8 mouse cellular contexts compared by ENCODE assay signal in genomic region chr8:109693146-109693900, GRCm38 (mm10). TPM values are rescaled to one million over a fixed set of nuclear protein-coding genes. Genes with fewer than 3 reads are reported as not detected.
A peak's percentile ranks its signal among the peaks of the same experiment; 100 is the strongest.
DNase-seq lines count a peak whose midpoint lies in the region; ATAC-seq lines count a peak whose summit lies in the region.

Gene Ist1, minus strand, starts transcription at chr8:109693260.

- 0% methylated on average over 56 of the region's 57 CpGs for WGBS in heart, embryonic 14.5 days
- under 1% methylated on average over 57 of the region's 57 CpGs for WGBS in liver, embryonic 13.5 days (ENCODE audit: insufficient replicate concordance)
- under 1% methylated on average over 57 of the region's 57 CpGs for WGBS in stomach, embryonic 16.5 days

- peak within 1 kb of the TSS; percentile 79 for H3K4me2 ChIP-seq in heart, embryonic 14.5 days (ENCODE audit: low read length)
- peak within 1 kb of the TSS; percentile 82 for H3K4me2 ChIP-seq in liver, embryonic 13.5 days
- H3K4me2 ChIP-seq in stomach, embryonic 16.5 days (ENCODE audit: low read depth, low read length), result peak within 1 kb of the TSS; percentile 90

- H3K4me1 ChIP-seq in heart, embryonic 14.5 days (ENCODE audit: control insufficient read depth in 2 of 2, insufficient read depth in 2 of 2, low read length in 2 of 2), result peaks cover 7 to 19% of the 10 kb centered on the region in 2 experiments
- H3K4me1 ChIP-seq in liver, embryonic 13.5 days (replicated peaks), result peaks cover 41% of the 10 kb centered on the region
- peaks cover 26% of the 10 kb centered on the region for H3K4me1 ChIP-seq in stomach, embryonic 16.5 days (ENCODE audit: control insufficient read depth, insufficient read depth, low read length)

- peak; percentile 96 for ATAC-seq in CD4-positive, CD25-positive, alpha-beta regulatory T cell, adult 4 months
- ATAC-seq in heart, embryonic 14.5 days (ENCODE audit: insufficient number of reproducible peaks, insufficient read depth, low FRiP score, low read depth), result peak; percentile 98
- peak; percentile 97 for ATAC-seq in liver, embryonic 13.5 days (ENCODE audit: low read depth)
- peak; percentile 99 for ATAC-seq in stomach, embryonic 16.5 days (ENCODE audit: insufficient read depth, low FRiP score)

- peak within 1 kb of the TSS; percentile 89 for H3K4me3 ChIP-seq in heart, embryonic 14.5 days (ENCODE audit: control insufficient read depth in 1 of 2, insufficient read depth in 1 of 2, low read depth in 1 of 2, low read length in 2 of 2)
- peak within 1 kb of the TSS; percentile 98 for H3K4me3 ChIP-seq in liver, embryonic 13.5 days (replicated peaks)
- H3K4me3 ChIP-seq in stomach, embryonic 16.5 days (replicated peaks; ENCODE audit: low read length), result peak within 1 kb of the TSS; percentile 71

- H3K36me3 ChIP-seq in heart, embryonic 14.5 days (ENCODE audit: control insufficient read depth, insufficient read depth, low read length), result no peaks in the 10 kb centered on the region
- H3K36me3 ChIP-seq in liver, embryonic 13.5 days, result peaks cover 6% of the 10 kb centered on the region; the same call in 1 of the 2 replicates
- H3K36me3 ChIP-seq in stomach, embryonic 16.5 days (ENCODE audit: control insufficient read depth, insufficient read depth, low read length), result no peaks in the 10 kb centered on the region

- no peaks in the 10 kb centered on the region for H3K27me3 ChIP-seq in heart, embryonic 14.5 days (ENCODE audit: control insufficient read depth, insufficient read depth, low read length)
- 0 out of 2 replicates have a peak, but pooled peaks cover 4% of the 10 kb centered on the region for H3K27me3 ChIP-seq in liver, embryonic 13.5 days
- H3K27me3 ChIP-seq in stomach, embryonic 16.5 days (ENCODE audit: control insufficient read depth, insufficient read depth, low read length), result no peaks in the 10 kb centered on the region

- H3K27ac ChIP-seq in heart, embryonic 14.5 days (replicated peaks in 1 of 2; ENCODE audit: control insufficient read depth in 1 of 2, insufficient read depth in 1 of 2, low read depth in 2 of 2, low read length in 2 of 2), result peak within 1 kb of the TSS; percentile 41 to 78
- H3K27ac ChIP-seq in liver, embryonic 13.5 days, result peak within 1 kb of the TSS; percentile 82
- peak within 1 kb of the TSS; percentile 87 for H3K27ac ChIP-seq in stomach, embryonic 16.5 days (ENCODE audit: low read length)

- H3K9ac ChIP-seq in heart, embryonic 14.5 days (ENCODE audit: low read length), result peak within 1 kb of the TSS; percentile 95
- H3K9ac ChIP-seq in liver, embryonic 13.5 days, result peak within 1 kb of the TSS; percentile 95
- peak within 1 kb of the TSS; percentile 85 for H3K9ac ChIP-seq in stomach, embryonic 16.5 days (ENCODE audit: low read length)

- DNase-seq in c-Kit-negative CD71-positive TER-119-positive erythroid progenitor cells, embryonic 14.5 days (ENCODE audit: low read depth, low spot score), result peak; percentile 99
- peak; percentile 97 for DNase-seq in fibroblast of lung, adult 2 months (ENCODE audit: low read depth)
- peak; percentile 99 for DNase-seq in kidney, postnatal 14 days
- peak; percentile 97 for DNase-seq in liver, embryonic 13.5 days
- DNase-seq in neural tube, embryonic 10.5 days (ENCODE audit: extremely low spot score, low spot score), result peak; percentile 100

- no peaks in the 10 kb centered on the region for H3K9me3 ChIP-seq in heart, embryonic 14.5 days (ENCODE audit: control insufficient read depth, low read length)
- H3K9me3 ChIP-seq in liver, embryonic 13.5 days (replicated peaks), result no peaks in the 10 kb centered on the region
- H3K9me3 ChIP-seq in stomach, embryonic 16.5 days (replicated peaks; ENCODE audit: control insufficient read depth, low read length), result no peaks in the 10 kb centered on the region

RNA-seq across cellular contexts. Expression of gene Ist1, which starts in this region (rescaled TPM):
- 100 to 1,000 TPM; 139 to 163 TPM for polyA plus RNA-seq in CD4-positive, CD25-positive, alpha-beta regulatory T cell, adult 4 months (2017; shearing (Covaris generic))
- 91.3 and 95.8 TPM in 2 replicates for polyA plus RNA-seq in heart, embryonic 14.5 days (2014; fragmentation: Nextera tagmentation; extraction: Ambion mirVana)
- 35.8 and 44.2 TPM in 2 replicates for polyA plus RNA-seq in liver, embryonic 13.5 days (2015; fragmentation: Nextera tagmentation; extraction: Ambion mirVana)
- 140 and 152 TPM in 2 replicates for polyA plus RNA-seq in stomach, embryonic 16.5 days (2015; fragmentation: Nextera tagmentation; extraction: Ambion mirVana)

Comparison
In these comparisons a context has a peak if more than half of its experiments do, and no peak if none do; other contexts are left out.
1. Peak in every context shown above with its lines: DNase-seq, ATAC-seq, H3K4me3 ChIP-seq and H3K27ac ChIP-seq.